Mouse (Mus musculus): Measurements from ENCODE around the gene Arhgap10.

Arhgap10 gene

GRCm38 (mm10) chr8:77516845-77517244 is 908 bp downstream of the Arhgap10 start:
- no peak for DNase-seq (ENCODE audit: low read depth, low spot score)

- DNase-seq (ENCODE audit: low read depth, low spot score): no peak
These were observed 2.0 kb downstream of the Arhgap10 start for GRCm38 (mm10) chr8:77515786-77516185.

GRCm38 (mm10) chr8:77515201-77515600 is 2.6 kb downstream of the Arhgap10 start:
- DNase-seq (ENCODE audit: low read depth, low spot score): no peak

- no peak for DNase-seq (ENCODE audit: low read depth, low spot score)
These were observed 5.8 kb downstream of the Arhgap10 start for GRCm38 (mm10) chr8:77511750-77512493.

GRCm38 (mm10) chr8:77510426-77510825 is 7.3 kb downstream of the Arhgap10 start:
- DNase-seq (ENCODE audit: low read depth, low spot score): no peak

GRCm38 (mm10) chr8:77509044-77509443 is 8.7 kb downstream of the Arhgap10 start:
- no peak for DNase-seq (ENCODE audit: low read depth, low spot score)

- DNase-seq (ENCODE audit: low read depth, low spot score): no peak
These were observed 10.2 kb downstream of the Arhgap10 start for GRCm38 (mm10) chr8:77507510-77508035.

- no peak for DNase-seq (ENCODE audit: low read depth, low spot score)
These were observed 11.2 kb downstream of the Arhgap10 start for GRCm38 (mm10) chr8:77506539-77506938.

- no peak for DNase-seq (ENCODE audit: low read depth, low spot score)
These were observed 15.2 kb downstream of the Arhgap10 start for GRCm38 (mm10) chr8:77502547-77502946.

GRCm38 (mm10) chr8:77501131-77501530 is 16.6 kb downstream of the Arhgap10 start:
- DNase-seq (ENCODE audit: low read depth, low spot score): no peak

GRCm38 (mm10) chr8:77500264-77500663 is 17.5 kb downstream of the Arhgap10 start:
- DNase-seq (ENCODE audit: low read depth, low spot score): no peak

GRCm38 (mm10) chr8:77497442-77497841 is 20.3 kb downstream of the Arhgap10 start:
- DNase-seq (ENCODE audit: low read depth, low spot score): no peak

- DNase-seq (ENCODE audit: low read depth, low spot score): no peak
These were observed 21.5 kb downstream of the Arhgap10 start for GRCm38 (mm10) chr8:77496253-77496652.

GRCm38 (mm10) chr8:77494376-77495328 is 23.1 kb downstream of the Arhgap10 start:
- no peak for DNase-seq (ENCODE audit: low read depth, low spot score)

GRCm38 (mm10) chr8:77492356-77493058 is 25.2 kb downstream of the Arhgap10 start:
- no peak for DNase-seq (ENCODE audit: low read depth, low spot score)

GRCm38 (mm10) chr8:77491231-77491923 is 26.4 kb downstream of the Arhgap10 start:
- DNase-seq (ENCODE audit: low read depth, low spot score): no peak

GRCm38 (mm10) chr8:77490095-77490781 is 27.5 kb downstream of the Arhgap10 start:
- no peak for DNase-seq (ENCODE audit: low read depth, low spot score)

- DNase-seq (ENCODE audit: low read depth, low spot score): no peak
These were observed 28.5 kb downstream of the Arhgap10 start for GRCm38 (mm10) chr8:77489235-77489634.

- no peak for DNase-seq (ENCODE audit: low read depth, low spot score)
These were observed 29.5 kb downstream of the Arhgap10 start for GRCm38 (mm10) chr8:77488215-77488606.

GRCm38 (mm10) chr8:77487590-77488214 is 30.1 kb downstream of the Arhgap10 start:
- no peak for DNase-seq (ENCODE audit: low read depth, low spot score)

Measured in retina, adult 2 months (tissue).